In the genomic region with DNA sequence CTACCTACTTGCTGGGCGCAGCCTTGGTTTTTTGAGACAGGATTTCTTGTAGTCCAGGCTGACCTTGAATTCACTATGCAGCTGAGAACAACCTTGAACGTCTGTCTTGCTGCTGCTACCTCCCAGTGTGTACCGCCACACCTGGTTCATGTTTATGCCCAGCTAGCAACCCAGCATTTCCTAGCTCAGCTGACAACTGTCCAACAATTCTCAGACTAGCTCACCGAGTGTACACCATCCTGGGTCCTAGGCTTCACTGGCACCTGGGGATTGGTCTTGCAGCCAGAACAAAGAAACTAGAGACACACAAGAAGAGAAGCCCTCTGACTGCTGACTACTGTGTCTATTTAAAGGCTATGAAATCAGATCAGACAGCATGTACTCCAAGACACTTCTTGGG, we compare ENCODE assay signal across 23 mouse cellular contexts.
"Had no signal": no experiment of that assay in that cellular context is flagged by ENCODE, and none has a peak within 500 bp of the region (broad histone marks: within the 10 kb centered on the region; RNA-seq: fewer than 3 reads in every experiment).

No protein-coding gene starts in this region.

- ATAC-seq: forebrain, postnatal 0 days; inflammation-experienced regulatory T-cells, adult 6 months; intestine, embryonic 15.5 days; intestine, postnatal 0 days had no signal

- DNase-seq: forebrain, postnatal 0 days; heart, adult 18-20 months; heart, postnatal 10 days; kidney, adult 18-20 months; kidney, adult 8-10 months; kidney, postnatal 10 days; kidney, postnatal 25 days; kidney, postnatal 4 days; liver; liver, embryonic 13.5 days had no signal

- H3K4me3 ChIP-seq: heart, embryonic 10.5 days; heart, embryonic 12.5 days; hindbrain, embryonic 13.5 days; hindbrain, embryonic 15.5 days; intestine, embryonic 15.5 days; layer of hippocampus, adult 2 months; left cerebral cortex, adult 2 months; limb, embryonic 10.5 days; limb, embryonic 12.5 days; liver, embryonic 13.5 days; liver, embryonic 15.5 days had no signal

- H3K36me3 ChIP-seq: hindbrain, embryonic 13.5 days; hindbrain, embryonic 15.5 days; intestine, embryonic 15.5 days had no signal

- H3K9me3 ChIP-seq: heart, embryonic 10.5 days; heart, embryonic 12.5 days; hindbrain, embryonic 13.5 days; hindbrain, embryonic 15.5 days; intestine, embryonic 15.5 days; limb, embryonic 10.5 days; limb, embryonic 12.5 days; liver, embryonic 13.5 days; liver, embryonic 15.5 days had no signal

- H3K4me2 ChIP-seq: heart, embryonic 12.5 days; hindbrain, embryonic 13.5 days; hindbrain, embryonic 15.5 days; intestine, embryonic 15.5 days; limb, embryonic 12.5 days; liver, embryonic 11.5 days; liver, embryonic 13.5 days; liver, embryonic 15.5 days had no signal

- H3K4me1 ChIP-seq: heart, embryonic 10.5 days; hindbrain, embryonic 13.5 days; intestine, embryonic 15.5 days; limb, embryonic 10.5 days; limb, embryonic 12.5 days; liver, embryonic 13.5 days; liver, embryonic 15.5 days had no signal

- H3K9ac ChIP-seq: forebrain, postnatal 0 days; heart, embryonic 12.5 days; hindbrain, embryonic 13.5 days; hindbrain, embryonic 15.5 days; intestine, embryonic 15.5 days; limb, embryonic 12.5 days; liver, embryonic 13.5 days; liver, embryonic 15.5 days had no signal

- H3K27ac ChIP-seq: heart, embryonic 10.5 days; hindbrain, embryonic 13.5 days; hindbrain, embryonic 15.5 days; intestine, embryonic 15.5 days; layer of hippocampus, adult 2 months; left cerebral cortex, adult 2 months; limb, embryonic 10.5 days; limb, embryonic 12.5 days; liver, embryonic 13.5 days; liver, embryonic 15.5 days had no signal

- H3K27me3 ChIP-seq: heart, embryonic 12.5 days; hindbrain, embryonic 13.5 days; hindbrain, embryonic 15.5 days; intestine, embryonic 15.5 days; limb, embryonic 12.5 days; liver, embryonic 13.5 days; liver, embryonic 15.5 days had no signal
